Mouse (Mus musculus) retina, embryonic 14.5 days (tissue): ENCODE results near the gene Nelfb.

ENCODE experiments used
- DNase-seq: peaks from one replicate; pipeline ENCODE4 v3.0.0-alpha.2; 2015; ENCODE audit warnings: low spot score

The Nelfb gene

GRCm38 (mm10) chr2:25230581-25230980 lies 19.3 kb upstream of the Nelfb start:
- no peak for DNase-seq

DNA sequence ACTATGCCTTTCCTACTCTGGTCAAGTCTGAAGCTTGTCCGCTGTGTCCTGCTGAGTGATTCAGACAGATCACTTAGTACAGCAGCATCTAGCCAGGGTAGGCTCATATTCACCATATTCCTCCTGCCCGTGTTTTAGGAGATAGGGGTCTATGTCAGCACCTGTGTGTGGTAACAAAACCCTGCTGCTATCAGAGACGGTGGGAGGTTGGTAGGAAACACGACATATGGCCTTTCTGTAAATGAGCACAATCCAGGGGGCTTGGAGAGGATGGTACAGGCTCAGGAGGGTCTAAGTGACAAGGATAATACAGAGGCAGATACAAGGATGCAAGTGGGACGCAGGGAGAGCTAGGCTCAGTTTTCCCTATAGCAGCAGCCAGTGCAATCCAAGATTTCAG lies 18.3 kb upstream of the Nelfb start:
- DNase-seq: no peak

DNA sequence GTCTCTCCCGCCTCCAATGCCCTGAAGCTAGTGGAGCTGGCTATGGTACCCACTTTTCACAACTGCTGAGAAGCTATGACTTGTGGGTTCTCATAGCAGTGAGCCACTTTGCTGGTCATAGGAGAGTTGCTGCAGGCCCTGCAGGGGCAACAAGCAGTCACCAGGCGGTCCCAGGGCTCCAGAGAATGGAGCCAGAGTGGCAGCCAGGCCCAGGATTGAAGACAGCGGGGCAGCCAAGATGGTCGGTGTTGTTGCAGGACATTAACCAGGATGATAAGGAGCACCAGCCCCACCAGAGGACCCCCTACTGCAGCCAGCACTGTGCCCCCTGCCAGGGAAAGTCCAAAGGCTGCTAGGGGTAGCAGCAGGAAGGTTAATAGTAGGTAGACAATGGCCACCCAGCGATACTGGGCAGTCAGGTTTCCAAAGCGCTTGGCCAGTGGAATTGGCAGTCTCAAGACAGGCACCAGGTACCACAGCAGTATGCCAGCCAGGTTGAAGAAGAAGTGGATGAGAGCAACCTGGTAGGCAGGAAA lies 17.8 kb upstream of the Nelfb start:
- DNase-seq: no peak

DNA sequence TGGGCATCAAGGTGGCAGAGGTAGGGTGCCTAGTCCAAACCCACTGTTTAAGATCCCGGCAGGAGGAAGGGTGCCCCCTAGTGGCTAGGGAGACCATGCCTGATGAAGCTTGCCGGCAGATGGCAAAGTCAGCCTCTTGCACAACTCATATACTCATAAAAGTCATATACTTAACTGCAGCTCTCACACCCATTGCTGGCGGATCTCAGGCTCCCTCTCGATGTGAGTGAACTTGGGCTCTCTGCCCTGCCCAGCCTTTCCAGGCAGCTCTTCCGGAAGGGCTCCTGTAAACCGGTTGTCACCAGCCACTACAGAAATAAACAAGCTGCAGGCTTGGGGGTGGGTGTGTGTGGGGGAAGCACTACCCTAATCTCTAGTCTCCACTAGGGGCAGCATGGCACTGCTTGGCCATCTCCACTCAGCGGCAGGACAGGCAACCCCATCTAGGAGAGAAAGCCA lies 17.2 kb upstream of the Nelfb start:
- DNase-seq: peak; percentile 93

- no peak for DNase-seq
Measured at GRCm38 (mm10) chr2:25227406-25227805, 16.1 kb upstream of the Nelfb start.

DNA sequence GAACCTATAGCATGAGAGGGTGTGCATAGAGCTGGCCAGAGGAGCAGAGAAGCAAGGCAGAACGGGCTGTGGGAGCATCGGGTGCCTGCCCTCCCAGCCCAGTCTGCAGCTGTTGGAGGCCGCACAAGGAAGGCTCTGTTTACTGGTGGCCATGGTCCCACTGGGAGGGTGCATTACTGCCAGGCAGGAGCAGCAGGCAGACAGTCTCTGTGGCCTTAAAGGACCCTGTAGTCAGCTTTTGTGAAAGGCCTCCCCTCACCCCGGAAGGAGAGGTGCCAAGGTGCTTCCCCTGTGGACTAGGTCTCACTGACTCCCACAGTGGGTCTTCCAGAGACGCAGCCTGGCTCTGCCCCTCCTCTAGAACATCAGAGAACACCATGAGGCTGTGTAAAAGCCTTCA lies 15.6 kb upstream of the Nelfb start:
- no peak for DNase-seq

DNA sequence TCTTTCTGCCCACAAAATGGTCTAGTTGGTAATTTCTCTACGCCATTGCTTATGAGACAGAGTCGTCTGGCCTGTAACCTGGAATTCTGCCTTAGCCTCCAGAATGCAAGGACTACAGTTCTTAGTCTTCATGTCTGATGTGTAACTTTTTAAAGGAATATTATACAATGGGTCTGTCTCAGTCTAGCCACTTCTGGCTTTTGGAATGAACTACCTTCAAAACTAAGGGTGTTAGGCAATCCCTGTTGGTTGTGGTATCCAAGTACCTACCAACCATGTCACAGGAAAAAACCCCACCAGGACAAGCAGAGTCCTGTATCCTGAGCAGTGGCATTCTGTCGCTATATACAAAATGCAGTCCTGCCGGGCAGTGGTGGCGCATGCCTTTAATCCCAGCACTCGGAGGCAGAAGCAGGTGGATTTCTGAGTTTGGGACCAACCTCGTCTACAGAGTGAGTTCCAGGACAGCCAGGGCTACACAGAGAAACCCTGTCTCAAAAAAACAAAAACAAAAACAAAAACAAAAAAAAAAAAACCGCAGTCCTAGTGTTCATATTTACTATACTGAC lies 14.6 kb upstream of the Nelfb start:
- no peak for DNase-seq

GRCm38 (mm10) chr2:25224766-25225752 lies 13.8 kb upstream of the Nelfb start:
- peak; percentile 99 for DNase-seq

DNA sequence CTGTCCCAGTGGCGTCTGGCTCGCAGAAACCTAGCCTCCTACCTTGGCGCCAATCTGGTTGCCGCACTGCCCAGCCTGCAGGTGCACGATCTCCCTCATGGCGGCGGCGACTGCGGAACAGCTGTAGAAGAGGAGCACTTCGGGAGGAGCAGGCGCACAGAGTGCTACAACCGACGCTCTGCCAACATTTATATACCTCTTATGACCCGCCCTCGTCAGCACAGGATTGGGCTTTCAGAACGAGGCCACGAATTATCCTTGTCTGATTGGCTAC lies 13.1 kb upstream of the Nelfb start, which contains the start of gene Tubb4b:
Gene Tubb4b (minus strand): TSS at position 211 of the 274 bp plus-strand sequence.
- DNase-seq: no peak

- DNase-seq: no peak
Measured at GRCm38 (mm10) chr2:25223681-25224491, 12.6 kb upstream of the Nelfb start.

DNA sequence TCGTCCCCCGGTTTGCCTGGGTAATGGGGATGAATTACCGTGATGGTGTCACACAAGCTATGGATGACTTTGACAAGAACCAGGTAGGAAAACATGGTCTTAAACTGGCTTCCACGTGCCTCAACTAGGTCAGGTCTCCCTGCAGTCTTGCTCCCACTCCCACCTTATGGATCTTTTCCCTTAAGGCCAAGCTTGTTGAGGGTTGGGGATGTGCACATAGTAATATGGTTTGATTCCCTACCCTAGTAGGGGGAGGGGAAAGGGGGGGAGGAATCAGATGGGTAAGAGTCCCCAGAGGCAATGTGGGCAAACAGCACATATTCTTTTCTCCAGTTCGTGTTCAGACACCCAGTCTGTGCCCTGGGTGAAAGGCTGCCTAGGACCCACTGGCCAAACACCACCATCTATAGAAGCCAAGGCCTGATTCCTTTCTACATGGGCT lies 10.1 kb upstream of the Nelfb start:
- no peak for DNase-seq

- DNase-seq: no peak
Measured at GRCm38 (mm10) chr2:25218445-25218844, 7.2 kb upstream of the Nelfb start, which contains the start of gene Fam166a. Gene Fam166a (plus strand): TSS chr2:25218745.

DNA sequence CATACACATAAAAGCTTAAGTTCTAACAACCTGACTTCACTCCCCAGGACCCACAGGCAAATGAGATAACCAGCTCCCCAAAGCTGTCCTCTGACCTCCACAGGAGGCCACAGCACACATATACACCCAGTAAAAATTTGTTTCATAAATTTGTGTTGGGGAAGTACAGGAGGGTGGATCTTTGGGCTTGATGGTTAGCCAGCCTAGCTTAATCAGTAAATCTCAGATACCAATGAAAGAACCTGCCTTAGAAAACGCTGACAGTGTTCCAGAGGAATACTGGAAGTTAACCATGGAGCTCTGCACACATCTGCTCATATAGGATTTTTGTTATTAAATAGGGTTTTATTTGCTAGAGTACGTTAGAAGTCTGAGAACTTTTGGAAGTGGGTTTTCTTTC lies 6.4 kb upstream of the Nelfb start:
- DNase-seq: no peak

GRCm38 (mm10) chr2:25214444-25214843 lies 3.2 kb upstream of the Nelfb start, which contains the start of gene Stpg3:
Gene Stpg3 (minus strand): TSS chr2:25214637.
- no peak for DNase-seq

DNA sequence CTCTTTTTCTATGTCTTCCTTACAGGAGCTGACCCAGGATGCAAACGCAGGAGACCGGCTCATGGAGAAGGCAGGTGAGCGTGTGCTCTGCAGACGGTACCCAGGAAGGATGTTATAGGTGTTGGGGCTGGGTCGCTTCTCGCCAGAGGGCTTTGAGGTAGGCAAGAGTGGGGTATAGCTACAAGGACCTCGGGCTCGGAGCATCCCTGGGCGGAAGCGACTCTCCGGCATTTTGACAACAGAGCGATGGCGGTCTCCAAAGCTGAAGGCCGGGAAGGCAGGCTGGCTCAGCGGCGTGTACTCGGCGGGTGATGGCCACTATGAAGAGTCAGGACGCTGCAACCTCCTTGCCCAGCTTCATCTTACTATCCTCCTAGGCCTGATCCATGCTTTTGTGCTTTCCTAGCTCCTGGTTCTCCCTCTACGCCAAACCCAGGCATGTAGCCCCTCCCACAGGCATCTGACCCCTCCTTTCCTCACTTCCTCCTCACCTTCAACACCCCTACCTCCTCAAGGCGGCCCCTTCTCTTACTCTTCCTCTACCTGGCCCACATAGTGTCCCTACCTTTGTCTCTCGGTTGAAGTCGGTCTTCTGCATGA lies 2.1 kb upstream of the Nelfb start:
- no peak for DNase-seq

- DNase-seq: peak; percentile 13
Measured at GRCm38 (mm10) chr2:25210686-25211085, 603 bp downstream of the Nelfb start.

DNA sequence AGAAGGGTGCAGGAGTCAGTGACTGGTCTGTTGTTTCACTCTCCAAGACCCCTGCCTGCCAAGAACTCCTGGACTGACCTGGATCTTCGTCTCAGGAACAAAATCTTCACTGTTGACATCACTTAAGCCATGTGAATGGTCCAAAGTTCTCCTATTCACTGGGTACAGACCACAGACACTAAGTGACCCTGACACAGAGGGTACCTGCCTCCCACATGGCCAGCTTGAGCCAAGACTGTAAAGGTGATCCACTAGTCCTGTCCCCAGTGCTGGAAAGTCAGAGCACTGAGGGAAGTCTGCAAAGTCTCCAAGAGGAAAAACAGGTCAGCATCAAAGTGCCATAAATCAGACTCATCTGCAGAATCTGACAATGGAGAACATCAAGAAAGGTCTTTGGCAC lies 3.7 kb downstream of the Nelfb start:
- DNase-seq: no peak

GRCm38 (mm10) chr2:25203631-25204214 lies 7.6 kb downstream of the Nelfb start:
- peak; percentile 31 for DNase-seq

DNA sequence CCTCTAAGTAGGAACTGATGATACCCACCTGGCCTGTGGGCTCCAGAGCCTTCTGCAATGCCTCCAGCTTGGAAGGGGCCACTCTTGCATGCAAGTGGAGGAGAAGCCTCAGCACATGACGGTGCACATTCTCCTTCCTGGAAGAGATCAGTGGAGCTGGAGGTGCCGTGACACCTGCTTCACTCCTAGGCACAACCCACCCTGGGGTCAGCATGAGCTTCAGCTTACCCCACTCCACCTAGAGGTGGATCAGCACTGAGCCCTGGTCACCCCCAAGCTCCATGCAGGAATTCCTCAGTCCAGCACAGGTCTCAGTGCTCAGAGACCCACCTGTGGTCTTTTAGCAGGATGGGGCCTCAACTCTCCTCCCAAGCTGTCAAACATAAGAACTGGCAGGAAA lies 10.7 kb downstream of the Nelfb start:
- DNase-seq: no peak

- DNase-seq: no peak
Measured at GRCm38 (mm10) chr2:25197946-25198345, 13.3 kb downstream of the Nelfb start.

DNA sequence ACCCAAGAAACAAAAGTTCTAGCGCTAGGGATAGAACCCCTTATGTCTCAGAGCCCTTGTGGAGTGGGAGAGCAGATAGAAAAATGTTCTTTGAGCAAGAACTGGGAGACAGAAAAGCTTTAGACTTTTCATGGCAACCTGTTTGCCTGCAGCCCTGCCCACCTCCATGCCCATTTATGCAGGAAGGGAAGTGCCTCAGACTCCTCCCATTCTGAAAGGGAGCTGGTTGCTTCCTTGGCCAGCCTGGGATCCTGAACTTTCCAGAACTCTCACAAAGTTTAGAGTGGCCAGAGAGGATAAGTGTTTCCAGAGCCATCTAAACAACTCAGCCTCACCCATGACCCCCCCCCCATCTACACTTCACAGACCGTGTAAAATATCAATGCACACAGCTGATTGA lies 14.1 kb downstream of the Nelfb start:
- no peak for DNase-seq
